Mouse (Mus musculus) inflammation-experienced regulatory T-cells, adult 6 months (primary cell): ENCODE data around the gene Rftn1. TPM values are rescaled to one million over a fixed set of nuclear protein-coding genes. Genes with fewer than 3 reads are reported as not detected.

ENCODE experiments used
- ATAC-seq: one replicate; pipeline ENCODE4 v1.8.0; 2017
- polyA plus RNA-seq, 3 experiments: library from polyadenylated mRNA; unstranded; fragments of 100-300 nt; shearing (Covaris generic); gene quantifications; one replicate each; pipeline ENCODE4 v1.2.1; 2017

The Rftn1 gene
- polyA plus RNA-seq, 3 experiments from 2014 or later = 22.7 to 31.1 (median 30.9) TPM

GRCm38 (mm10) chr17:50092848-50093247, 97.6 kb downstream of the Rftn1 start:
- no peak for ATAC-seq

DNA sequence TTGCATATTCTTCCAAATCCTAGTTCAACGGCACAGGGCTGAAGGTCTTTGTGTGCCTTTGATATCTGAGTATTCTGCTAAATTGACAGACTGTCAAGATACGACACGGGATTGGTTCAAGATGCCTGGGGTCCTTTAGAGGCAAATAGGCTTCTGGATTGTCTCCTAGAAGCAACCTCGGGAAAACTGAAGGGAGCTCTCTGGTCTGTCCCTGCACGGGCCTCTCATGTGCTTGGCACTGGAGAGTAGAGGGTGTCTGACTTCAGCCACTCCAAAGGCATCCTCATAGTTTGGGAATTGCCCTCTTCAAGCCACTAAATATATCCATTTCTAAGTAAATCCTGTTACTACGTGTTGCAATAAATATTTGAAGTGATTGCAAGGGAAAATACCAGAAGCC, 98.6 kb downstream of the Rftn1 start:
- ATAC-seq = no peak

- no peak for ATAC-seq
These were observed 100.7 kb downstream of the Rftn1 start for GRCm38 (mm10) chr17:50089725-50090124.

- ATAC-seq = no peak
These were observed 102.4 kb downstream of the Rftn1 start for GRCm38 (mm10) chr17:50088054-50088453.

- no peak for ATAC-seq
These were observed 103.6 kb downstream of the Rftn1 start for GRCm38 (mm10) chr17:50086887-50087286.

DNA sequence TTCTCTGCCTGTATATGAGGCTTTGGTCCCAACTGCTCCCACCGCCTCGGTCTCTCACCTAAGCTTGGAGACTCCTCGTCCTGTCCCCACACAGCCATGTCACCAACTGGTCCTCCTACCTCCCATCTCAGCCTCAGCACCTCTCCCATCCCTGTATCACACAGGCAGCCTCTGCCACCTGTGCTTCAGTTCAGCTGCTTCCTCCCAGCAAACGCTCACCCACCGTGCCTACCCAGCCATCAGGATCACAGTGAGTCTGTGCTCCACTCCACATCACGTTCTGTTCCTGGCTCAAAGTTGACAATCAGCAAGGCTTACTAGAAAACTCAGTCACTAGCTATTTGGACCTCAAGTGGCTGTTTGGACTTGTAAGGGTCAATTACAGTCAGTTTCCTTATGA, 105.8 kb downstream of the Rftn1 start:
- ATAC-seq = no peak

GRCm38 (mm10) chr17:50083937-50084336, 106.5 kb downstream of the Rftn1 start:
- peak; percentile 60 for ATAC-seq

GRCm38 (mm10) chr17:50082947-50083346, 107.5 kb downstream of the Rftn1 start:
- no peak for ATAC-seq

DNA sequence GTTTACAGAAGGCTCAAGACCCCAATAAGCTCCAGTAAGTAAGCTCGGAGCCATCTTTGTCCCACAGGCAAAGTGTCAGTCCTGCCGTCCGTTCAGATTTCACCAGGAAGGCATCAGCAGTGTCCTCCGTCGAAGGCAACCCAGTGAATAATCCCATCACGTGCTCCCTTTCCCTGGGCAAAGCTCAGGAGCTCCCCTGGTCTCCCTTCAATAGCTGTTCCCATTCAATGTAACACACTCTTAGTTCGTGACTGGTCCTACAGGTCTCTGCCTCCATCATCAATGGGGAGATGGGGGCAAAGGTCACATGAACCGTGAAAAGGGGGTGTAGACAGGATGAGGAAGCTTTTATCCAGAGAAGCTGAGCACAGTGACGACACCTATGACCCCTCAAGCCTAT, 108.8 kb downstream of the Rftn1 start:
- ATAC-seq = no peak

DNA sequence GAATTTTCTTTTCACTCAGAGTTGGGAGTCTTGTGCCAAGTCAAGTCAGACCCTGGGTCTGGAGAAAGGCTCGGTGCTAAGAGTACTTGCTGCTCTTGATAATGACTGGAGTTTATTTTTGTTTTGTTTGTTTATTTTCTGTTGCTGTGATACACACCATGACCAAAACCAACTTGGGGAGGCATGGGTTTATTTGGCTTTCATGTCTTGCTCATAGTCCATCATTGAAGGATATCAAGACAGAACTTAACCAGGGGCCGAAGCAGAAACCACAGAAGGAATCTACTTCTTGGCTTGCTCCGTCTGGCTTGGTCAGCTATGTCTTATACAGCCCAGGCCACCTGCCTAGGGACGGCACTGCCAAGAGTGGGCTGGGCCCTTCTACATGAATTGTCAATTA, 109.5 kb downstream of the Rftn1 start:
- ATAC-seq = no peak

GRCm38 (mm10) chr17:50078749-50079148, 111.7 kb downstream of the Rftn1 start:
- ATAC-seq = no peak

DNA sequence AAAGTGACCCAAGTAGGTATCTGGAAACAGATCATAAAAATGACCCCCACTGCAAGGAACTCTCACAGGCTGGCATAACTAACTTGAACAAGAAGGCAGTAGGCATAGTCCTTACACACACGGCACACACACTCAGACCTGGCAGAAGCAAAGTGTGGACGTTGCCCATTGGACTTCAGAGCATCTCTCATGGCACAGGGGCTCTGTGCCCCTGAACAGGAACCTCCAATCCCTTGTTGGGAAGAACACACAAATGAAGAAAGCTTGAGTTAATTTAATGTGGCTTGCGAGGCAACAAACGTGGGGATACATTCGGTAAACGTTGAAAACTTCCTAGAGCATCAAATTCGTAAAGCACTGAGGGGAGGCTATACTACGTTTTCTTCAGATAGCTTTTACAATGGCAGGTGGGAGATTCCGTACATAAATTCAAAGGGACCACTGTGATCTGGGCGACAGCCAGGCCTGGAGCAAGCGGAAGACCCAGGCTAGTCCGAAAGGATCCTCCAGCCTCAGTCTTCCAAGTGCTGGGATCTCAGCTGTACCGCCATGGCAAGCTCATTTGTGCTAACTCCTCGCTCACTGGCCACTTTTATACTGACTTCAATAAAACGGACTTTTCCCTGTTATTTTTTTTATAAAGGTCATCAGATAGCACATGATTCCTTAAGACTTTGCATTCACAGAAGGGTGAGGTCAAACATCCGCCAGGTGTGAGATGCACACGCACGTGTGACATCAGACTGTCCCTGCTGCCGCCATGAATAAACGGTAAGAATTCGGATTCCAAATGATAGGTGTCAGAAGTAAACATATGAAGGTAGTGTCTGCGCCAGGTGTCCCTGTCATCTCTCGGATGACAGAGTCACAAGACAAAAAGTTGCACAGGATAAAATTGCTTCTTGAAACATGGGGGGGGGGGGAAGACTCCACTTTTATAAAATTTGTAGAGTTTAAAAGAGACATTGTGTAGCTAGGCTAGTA, 117.2 kb downstream of the Rftn1 start:
- no peak for ATAC-seq

- peak; percentile 84 for ATAC-seq
These were observed 118.9 kb downstream of the Rftn1 start for GRCm38 (mm10) chr17:50071602-50071988.

GRCm38 (mm10) chr17:50070822-50071601, 119.5 kb downstream of the Rftn1 start:
- peak; percentile 23 for ATAC-seq

GRCm38 (mm10) chr17:50069897-50070636, 120.4 kb downstream of the Rftn1 start:
- ATAC-seq = peak; percentile 34

- ATAC-seq = no peak
These were observed 121.3 kb downstream of the Rftn1 start for GRCm38 (mm10) chr17:50069205-50069604.

DNA sequence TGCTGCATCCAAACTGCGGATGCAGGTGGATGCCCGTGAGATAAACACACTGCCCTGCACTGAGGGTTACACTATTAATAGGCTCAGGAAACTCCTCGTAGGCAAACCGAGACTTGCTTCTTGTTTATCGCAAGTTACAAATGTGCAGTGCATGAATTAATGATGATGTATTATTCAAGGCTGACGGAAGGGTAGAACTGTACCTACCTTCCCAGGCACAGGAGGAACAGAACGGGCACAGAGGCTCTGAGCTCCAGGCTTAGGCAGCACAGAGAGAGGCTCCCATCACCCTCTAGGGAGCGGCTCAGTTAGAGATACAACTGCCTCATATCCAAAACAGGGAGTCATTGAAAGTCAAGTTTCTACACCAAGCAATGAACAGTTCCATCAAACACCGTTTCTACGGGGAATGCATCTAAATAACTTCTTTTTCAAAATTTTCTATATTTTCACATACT, 121.8 kb downstream of the Rftn1 start:
- ATAC-seq = no peak

- no peak for ATAC-seq
These were observed 122.4 kb downstream of the Rftn1 start for GRCm38 (mm10) chr17:50067774-50068680.

DNA sequence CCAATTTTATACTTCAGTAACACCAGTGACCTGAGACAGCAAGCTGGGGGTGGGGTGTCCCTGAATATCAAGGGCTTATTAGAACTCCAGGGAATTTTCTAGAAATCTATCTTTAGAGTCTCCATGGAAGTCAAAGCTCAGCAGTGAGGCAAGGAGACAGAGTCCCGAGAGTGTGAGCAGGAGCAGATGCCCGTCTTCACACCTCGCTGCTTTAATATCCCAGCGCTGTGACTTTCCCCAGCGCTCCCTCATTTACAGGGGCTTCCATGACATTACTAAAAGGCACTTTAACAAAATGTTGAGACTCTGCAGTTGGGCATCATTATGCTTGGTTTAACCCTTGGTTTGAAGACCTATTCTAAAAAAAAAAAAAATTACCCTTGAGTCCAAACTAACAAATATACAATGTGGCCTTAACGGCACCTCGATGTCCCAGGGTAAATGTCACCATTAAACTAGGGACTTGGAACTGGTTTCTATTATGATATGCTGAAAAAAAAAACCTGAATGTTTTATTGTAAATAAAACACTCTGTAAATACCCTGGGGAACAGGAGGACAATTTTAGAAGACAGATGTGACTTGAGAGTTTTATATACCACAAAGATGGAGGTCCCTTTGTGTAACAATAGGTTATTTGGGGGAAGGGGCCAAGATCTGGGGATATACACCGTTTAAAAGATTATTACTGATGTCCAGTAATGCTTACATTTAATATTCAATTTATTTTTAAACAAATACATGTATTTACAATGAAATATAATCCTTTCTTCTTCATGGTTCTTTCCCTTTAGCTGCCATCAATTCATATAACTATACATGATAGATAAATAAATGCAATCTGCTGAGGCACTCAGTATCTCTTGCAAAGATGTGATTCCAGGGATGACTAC, 123.4 kb downstream of the Rftn1 start:
- no peak for ATAC-seq

GRCm38 (mm10) chr17:50063832-50064627, 126.4 kb downstream of the Rftn1 start:
- ATAC-seq = no peak
